Mouse (Mus musculus) natural killer cell, adult 2 months (primary cell): Measurements from ENCODE around the gene Timm23.
"Not testable (repeated sequence)": the region's sequence is repeated elsewhere in the genome, so short reads cannot be mapped to it uniquely, and the experiment has no call there.

Experiments used
- DNase-seq, 2 experiments: peaks; one replicate each; pipeline ENCODE4 v3.0.0; 2022; ENCODE audit warnings: low spot score in 2 of 2

Timm23 gene

GRCm38 (mm10) chr14:32201791-32202451, at the start of gene Timm23, which contains the start of gene Parg:
Gene Timm23 (minus strand): TSS chr14:32201898.
Gene Parg (plus strand): TSS chr14:32201949.
- DNase-seq: peak; percentile 71 to 77

- no peak for DNase-seq
Measured at GRCm38 (mm10) chr14:32249616-32250015, 47.9 kb upstream of the Timm23 start.

GRCm38 (mm10) chr14:32246019-32246418, 44.3 kb upstream of the Timm23 start:
- no peak for DNase-seq

GRCm38 (mm10) chr14:32242401-32242800, 40.7 kb upstream of the Timm23 start:
- DNase-seq: no peak

GRCm38 (mm10) chr14:32228996-32229395, 27.3 kb upstream of the Timm23 start:
- peak; percentile 11 to 36 for DNase-seq

- DNase-seq: no peak
Measured at GRCm38 (mm10) chr14:32226601-32227000, 24.9 kb upstream of the Timm23 start.

GRCm38 (mm10) chr14:32201354-32201753, 344 bp downstream of the Timm23 start:
- DNase-seq: no peak

GRCm38 (mm10) chr14:32193557-32193956, 8.1 kb downstream of the Timm23 start:
- DNase-seq: not testable (repeated sequence)

GRCm38 (mm10) chr14:32192437-32192836, 9.3 kb downstream of the Timm23 start:
- peak; percentile 20 to 33 for DNase-seq

- no peak for DNase-seq
Measured at GRCm38 (mm10) chr14:32191926-32192325, 9.8 kb downstream of the Timm23 start.

GRCm38 (mm10) chr14:32190627-32191391, 10.9 kb downstream of the Timm23 start:
- DNase-seq: no peak

GRCm38 (mm10) chr14:32183846-32184245, 17.9 kb downstream of the Timm23 start:
- DNase-seq: no peak

GRCm38 (mm10) chr14:32180861-32181260, 20.8 kb downstream of the Timm23 start:
- DNase-seq: no peak

- DNase-seq: no peak
Measured at GRCm38 (mm10) chr14:32179393-32180195, 22.1 kb downstream of the Timm23 start.

- DNase-seq: not testable (repeated sequence)
Measured at GRCm38 (mm10) chr14:32176590-32176989, 25.1 kb downstream of the Timm23 start.

GRCm38 (mm10) chr14:32175310-32175709, 26.4 kb downstream of the Timm23 start:
- no peak for DNase-seq

- DNase-seq: no peak
Measured at GRCm38 (mm10) chr14:32170137-32170536, 31.6 kb downstream of the Timm23 start.

GRCm38 (mm10) chr14:32168653-32169231, 33.0 kb downstream of the Timm23 start:
- DNase-seq: no peak

GRCm38 (mm10) chr14:32167326-32167725, 34.4 kb downstream of the Timm23 start:
- no peak for DNase-seq

- DNase-seq: no peak
Measured at GRCm38 (mm10) chr14:32166840-32167239, 34.9 kb downstream of the Timm23 start.

- DNase-seq: no peak
Measured at GRCm38 (mm10) chr14:32166062-32166441, 35.6 kb downstream of the Timm23 start.
